Mouse (Mus musculus) small intestine, adult 10 weeks (tissue): ENCODE data around the gene Adamts14. TPM values are rescaled to one million over a fixed set of nuclear protein-coding genes. Genes with fewer than 3 reads are reported as not detected.

Experiments
- polyA plus RNA-seq: library from polyadenylated mRNA; stranded (reverse); fragments of 350-450 nt; fragmentation: Illumina TruSeq; extraction: RNeasy Lipid Tissue Mini Kit (QIAGEN cat#74804); gene quantifications from one replicate; pipeline ENCODE4 v1.2.3, GENCODE M21; 2014; ENCODE audit warnings: low replicate concordance

Gene Adamts14
- polyA plus RNA-seq = not detected

DNA sequence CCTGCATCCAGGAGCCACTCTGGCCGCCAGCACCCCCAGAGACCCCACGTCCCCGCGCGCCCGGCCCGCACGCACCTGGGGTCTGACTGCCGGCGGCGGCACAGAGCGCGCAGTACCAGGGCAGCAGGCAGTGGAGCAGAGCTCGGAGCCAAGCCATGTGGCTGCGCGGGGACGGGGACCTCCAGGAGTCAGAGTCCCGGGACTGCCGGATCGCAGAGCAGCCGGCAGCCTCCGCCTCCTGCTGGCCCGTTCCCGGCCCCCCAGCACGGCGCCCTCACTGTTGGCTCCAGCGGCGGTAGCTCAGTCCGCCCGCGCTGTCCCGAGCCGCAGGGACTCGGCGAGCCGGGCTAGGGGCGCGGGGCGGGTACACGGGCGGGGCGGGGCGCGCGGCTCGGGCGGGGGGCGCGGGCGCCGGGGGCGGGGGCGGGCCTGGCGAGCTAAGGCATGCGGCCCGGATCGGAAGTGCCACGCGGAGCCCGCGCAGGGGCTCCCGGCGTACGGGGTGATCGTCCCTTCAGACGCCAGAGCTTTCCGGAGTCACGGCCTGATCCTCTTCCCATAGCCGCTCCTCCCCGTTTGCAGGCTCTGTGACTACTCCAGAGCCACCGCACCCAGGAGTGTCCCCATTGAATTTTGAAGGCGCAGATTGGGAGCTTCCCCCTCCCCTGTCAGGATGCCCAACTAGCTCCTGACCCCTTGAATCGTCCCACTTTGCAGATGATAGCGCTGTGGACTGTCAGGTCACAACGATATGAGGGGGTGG is at the start of gene Adamts14:
Gene Adamts14 (minus strand): TSS at position 358 of the 763 bp plus-strand sequence.

GRCm38 (mm10) chr10:61297477-61297876 is 24.2 kb upstream of the Adamts14 start, which contains the start of gene Prf1:
Gene Prf1 (plus strand): TSS chr10:61297833.

GRCm38 (mm10) chr10:61171654-61172053 is 101.6 kb downstream of the Adamts14 start, which contains the start of gene Tbata:
Gene Tbata (plus strand): TSS chr10:61171954.

GRCm38 (mm10) chr10:61147157-61148040 is 125.8 kb downstream of the Adamts14 start, which contains the start of gene Sgpl1:
Gene Sgpl1 (minus strand): TSS chr10:61147703.

Other genes starting within 250 kb of the Adamts14 start
- gene Pcbd1, start 184.1 kb downstream of the Adamts14 start, polyA plus RNA-seq = 90.9 TPM
- gene Sgpl1, start 125.7 kb downstream of the Adamts14 start, polyA plus RNA-seq = 218 TPM
- not detected for gene Tbata, start 101.5 kb downstream of the Adamts14 start, polyA plus RNA-seq
- 0.37 TPM for gene Prf1, start 24.4 kb upstream of the Adamts14 start, polyA plus RNA-seq
- gene Pald1, start 110.1 kb upstream of the Adamts14 start, polyA plus RNA-seq = 0.11 TPM
- not detected for gene Nodal, start 144.5 kb upstream of the Adamts14 start, polyA plus RNA-seq
- gene Eif4ebp2, start 179.2 kb upstream of the Adamts14 start, polyA plus RNA-seq = 21.3 TPM
- 2.0 TPM for gene Lrrc20, start 202.4 kb upstream of the Adamts14 start, polyA plus RNA-seq